Mouse (Mus musculus): ENCODE measurements around the gene Fank1.

Fank1 gene

DNA sequence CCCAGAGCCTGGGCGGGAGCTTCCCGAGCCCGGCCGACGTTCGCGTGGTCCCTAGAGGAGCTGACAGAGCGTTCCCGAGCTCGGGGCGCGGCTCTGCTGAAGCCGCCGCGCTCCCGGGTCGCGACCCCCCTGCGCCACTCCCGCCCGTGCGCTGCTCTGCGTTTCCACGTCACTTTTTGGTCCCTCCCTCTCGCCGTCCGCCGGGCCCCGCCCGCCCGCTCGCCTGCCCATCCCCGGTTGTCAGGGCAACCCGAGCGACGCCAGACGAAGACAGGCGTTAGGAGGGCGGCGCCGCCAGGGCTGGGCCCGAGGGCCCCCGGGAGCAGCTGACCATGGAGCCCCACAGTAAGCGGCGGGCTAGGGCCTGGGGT lies at the start of gene Fank1:
Gene Fank1, plus strand, starts transcription at position 236 of the 371 bp plus-strand sequence.
- DNase-seq (ENCODE audit: low spot score in 2 of 2) = peak; percentile 59 to 66

DNA sequence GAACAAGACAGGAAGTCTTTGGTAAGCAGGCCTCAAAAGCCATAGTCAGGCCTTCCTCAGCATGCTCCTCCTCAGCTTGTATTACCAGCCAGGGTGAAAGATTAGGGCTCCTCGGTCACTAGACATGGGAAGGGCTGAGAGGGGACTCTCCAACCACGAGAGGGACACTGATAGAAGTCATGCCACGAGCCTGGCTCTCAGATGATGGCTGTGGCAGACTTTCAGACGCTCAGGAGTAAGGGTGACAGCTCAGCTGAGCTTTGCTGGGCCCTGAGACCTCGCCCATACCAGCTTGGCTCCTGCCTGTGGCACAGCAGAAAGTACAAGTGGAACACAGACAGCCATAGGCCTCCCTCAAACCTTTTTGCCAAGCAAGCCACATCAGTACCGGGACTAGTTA lies 49.6 kb upstream of the Fank1 start:
- DNase-seq (ENCODE audit: low spot score in 2 of 2) = no peak

DNA sequence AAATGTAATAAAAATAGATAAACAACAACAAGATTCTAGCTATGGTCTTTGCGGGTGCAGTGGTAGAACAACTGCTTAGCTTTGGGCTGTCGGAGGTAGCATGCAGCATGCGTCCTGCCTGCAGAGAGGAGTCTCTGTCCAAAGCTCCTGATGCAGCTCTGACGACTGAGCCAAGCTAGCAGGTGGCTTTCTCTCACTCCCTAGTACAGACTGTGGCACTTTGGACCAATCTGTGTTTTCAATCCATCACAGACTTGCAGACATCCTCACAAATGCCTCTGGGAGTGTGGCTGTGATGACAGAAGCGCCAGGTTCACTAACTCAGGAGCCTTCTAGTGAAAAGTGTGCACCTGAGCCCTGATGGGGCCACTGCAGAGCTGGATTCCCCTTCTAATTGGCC lies 47.3 kb upstream of the Fank1 start:
- no peak for DNase-seq (ENCODE audit: low spot score in 2 of 2)

DNA sequence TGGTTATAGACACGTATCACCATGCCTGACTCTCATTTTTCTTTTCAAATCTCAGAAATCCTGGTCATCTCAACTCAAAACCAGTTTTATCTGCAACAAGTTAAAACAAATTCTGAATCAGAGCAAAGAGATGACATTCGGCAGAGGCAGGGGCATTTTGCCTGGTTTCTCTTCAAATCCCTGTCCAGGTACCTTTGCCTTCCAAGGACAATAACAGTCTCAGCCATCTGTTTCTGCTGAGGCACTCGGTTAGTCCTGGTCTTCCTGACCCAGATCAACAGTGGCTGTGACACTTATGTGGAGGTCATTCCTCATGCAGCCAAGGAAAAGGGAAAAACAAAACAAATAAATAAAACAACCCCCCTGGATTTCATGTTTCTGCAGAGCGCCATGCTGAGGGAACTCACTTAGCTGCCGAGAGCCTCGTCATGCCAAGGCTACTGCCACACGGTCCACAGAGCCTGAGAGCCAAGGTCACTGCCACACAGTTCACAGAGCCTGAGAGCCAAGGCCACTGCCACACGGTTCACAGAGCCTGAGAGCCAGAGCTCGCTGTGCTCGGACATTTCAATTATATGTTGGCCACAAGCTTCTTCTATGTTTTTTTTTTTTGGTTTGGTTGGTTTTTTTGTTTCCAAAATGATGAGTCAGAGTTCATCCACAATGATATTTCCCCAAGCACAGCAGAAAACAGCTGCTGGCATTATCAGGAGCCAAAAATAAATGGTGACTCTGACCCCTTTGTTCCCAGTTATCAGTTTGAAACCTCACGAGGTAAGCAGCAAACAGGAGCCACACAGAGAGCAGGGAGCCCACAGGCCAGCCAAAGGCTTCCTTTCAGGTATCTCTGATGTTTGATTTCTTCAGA lies 46.1 kb upstream of the Fank1 start:
- DNase-seq (ENCODE audit: low spot score in 2 of 2) = no peak

DNA sequence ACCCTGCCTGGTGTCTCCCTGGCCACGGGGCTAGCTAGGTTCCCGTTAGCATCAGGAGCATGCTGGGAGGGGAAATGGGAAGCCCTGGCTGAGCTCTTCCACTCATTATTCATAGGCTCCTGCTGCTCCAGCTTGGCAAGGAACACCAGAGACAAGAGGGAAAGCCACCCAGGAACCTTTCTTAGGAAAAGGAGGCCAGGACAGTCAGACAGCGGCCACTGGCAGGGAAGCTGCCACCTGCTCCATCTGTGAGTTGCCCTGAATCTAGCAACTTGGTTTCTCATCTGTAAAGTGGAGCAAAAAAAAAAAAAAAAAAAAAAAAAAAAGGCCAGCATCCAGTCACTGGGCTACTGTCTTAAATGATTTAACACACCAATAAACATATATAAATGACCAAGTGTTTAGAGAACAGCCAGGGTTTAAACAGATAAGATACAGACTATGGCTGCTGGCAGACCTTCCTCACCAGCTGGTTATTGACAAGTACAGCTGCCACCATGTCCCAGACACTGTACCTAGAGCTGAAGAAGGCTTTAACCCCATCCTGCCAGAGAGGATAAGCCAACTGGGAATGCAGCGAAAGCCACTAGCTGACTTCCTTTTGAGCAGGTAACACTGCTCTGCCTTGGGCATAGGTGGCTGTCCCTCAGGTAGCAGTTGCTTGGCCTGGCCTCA lies 44.6 kb upstream of the Fank1 start:
- DNase-seq (ENCODE audit: low spot score in 2 of 2) = no peak

DNA sequence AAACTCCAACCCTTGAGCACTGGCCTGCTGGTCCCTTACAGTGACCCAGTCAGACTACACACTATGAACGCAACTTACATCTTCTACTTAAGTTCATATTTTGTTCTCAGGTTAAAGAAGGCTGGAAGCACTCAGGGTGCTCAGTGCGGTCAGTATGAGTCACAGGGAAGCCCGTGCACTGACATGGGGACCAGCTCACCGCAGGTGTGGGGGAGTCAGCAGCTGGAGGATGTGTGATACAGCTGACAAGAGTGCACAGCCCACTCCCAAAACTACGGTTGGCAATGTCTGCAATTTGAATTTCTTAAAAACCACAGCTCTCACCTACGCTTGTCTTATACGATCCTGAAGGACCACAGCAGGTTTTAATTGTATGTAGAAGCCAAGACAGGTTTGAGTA lies 36.1 kb upstream of the Fank1 start:
- no peak for DNase-seq (ENCODE audit: low spot score in 2 of 2)

DNA sequence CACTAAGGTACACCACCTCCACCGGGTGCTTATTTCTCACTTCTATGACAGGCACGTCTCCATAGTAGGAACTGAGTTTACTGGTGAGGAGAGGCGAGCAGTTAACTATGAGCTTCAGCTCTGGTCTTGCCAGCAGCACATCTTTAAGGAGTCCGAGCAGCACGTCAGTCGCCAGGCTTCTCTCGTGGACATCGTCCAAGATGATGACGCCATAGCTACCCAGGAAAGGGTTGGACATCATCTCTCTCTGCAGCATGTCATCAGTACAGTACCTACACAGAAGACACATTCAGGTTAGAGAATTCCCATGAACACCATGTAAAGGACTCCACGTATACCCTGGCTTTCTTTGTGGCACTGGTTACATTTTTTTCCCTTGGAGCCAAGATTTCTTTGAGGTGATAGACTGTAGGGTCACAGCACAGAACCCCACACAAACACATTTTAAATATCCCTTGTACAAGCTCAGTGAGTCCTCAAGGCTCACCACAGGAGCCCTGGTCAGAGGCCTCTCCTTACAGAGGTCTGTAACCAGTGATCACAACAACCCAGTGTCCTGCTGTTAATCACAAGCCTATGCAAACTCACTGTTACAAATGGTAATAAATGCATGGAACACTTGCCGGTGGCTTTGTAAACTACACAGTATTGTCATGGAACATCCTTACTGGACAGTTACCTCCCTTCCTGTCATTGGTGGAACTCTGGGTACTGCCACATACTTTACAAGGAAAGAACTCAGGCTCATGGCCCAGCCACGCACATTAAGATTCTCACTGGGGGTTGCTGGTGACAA lies 33.9 kb upstream of the Fank1 start:
- DNase-seq (ENCODE audit: low spot score in 2 of 2) = no peak

DNA sequence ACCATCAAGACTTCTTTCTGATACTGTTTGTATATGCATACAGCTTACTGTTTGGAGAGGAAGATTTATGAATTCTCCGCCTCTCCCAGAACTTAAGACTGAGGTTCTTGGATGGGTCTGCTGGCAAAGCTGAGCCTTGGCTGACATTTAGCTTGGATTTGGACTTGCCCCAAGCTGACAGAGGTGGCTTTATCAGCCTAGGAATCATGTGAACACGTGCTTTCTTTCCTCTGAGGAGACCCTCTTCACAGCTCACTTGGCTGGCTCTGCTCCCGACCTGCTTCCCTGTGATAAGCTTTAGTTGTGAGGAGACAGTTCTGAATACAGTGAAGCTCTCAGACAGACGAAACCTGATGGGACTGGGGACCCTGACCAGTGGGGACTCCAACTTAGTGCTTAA lies 33.0 kb upstream of the Fank1 start:
- DNase-seq (ENCODE audit: low spot score in 2 of 2) = no peak

DNA sequence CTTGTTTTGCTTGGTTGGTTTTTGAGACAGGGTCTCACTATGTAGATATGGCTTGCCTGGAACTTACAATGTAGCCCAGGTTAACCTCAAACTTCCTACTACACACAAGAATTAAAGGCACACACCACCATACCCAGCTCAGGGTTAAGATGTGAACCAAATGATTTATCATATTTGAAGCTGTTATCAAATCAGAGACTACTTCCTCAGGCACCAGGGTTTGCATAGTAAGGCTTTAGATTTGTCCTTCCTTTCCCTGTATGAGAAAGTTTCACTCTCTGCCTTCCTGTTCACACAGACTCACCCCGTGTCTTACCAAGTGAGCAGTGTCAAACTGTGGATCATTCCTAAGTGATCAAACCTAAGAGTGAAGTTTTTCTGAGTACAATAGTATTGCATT lies 32.5 kb upstream of the Fank1 start:
- DNase-seq (ENCODE audit: low spot score in 2 of 2) = no peak

DNA sequence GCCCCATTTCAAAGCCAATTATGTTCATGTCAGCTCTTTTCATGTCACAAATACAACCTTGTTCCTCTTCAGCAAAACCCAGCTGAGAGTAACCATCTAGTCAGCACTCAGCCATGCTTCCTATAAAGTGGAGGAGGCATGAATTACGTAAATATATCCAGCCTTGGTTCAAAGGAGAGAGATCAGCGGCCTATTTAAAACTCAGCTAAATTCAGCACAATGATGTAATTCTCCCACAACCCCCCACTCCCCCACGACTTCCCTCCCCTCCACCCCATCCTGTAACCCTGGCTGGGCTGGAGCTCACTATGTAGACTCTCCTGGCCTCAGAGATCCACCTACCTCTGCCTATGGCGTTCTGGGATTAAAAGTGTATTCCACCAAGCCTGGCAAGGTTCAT lies 32.0 kb upstream of the Fank1 start:
- DNase-seq (ENCODE audit: low spot score in 2 of 2) = no peak

DNA sequence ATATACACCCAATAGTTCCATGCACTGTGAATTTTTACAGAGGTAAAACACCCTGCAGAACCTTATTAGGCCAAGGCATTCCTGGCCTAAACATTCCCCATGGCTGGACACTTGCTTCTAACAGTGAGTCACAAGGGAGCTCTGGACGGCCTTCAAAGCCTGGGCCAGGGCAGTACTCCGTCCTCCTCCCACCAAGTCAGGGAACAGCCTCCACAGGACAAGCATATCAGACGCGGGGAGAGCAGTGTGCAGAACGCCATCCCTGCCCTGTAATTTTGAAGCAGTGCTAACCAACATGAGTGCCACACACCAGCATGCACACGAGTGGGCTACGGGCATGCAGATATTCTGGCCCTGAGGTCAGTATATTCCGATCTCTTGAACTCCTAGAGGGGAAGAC lies 29.3 kb upstream of the Fank1 start:
- DNase-seq (ENCODE audit: low spot score in 2 of 2) = no peak

DNA sequence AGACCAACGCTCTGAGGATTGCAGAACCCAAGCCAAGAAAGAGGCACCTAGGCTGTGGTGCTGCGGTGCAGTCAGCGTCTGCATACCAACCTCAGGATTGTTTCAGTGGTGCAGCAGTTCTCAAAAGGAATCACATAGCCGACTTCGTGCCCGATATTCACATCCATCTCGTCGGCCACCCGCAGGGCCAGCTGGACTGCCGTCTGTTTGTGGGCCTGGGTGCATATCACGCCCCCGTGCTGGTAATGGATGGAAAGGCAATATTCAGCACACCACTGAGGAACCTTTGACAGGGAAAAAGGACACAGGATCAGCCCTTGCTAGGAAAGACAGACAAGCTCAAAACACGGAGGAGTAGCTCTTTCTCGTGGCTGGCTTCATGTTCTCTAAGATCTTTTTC lies 27.9 kb upstream of the Fank1 start:
- no peak for DNase-seq (ENCODE audit: low spot score in 2 of 2)

DNA sequence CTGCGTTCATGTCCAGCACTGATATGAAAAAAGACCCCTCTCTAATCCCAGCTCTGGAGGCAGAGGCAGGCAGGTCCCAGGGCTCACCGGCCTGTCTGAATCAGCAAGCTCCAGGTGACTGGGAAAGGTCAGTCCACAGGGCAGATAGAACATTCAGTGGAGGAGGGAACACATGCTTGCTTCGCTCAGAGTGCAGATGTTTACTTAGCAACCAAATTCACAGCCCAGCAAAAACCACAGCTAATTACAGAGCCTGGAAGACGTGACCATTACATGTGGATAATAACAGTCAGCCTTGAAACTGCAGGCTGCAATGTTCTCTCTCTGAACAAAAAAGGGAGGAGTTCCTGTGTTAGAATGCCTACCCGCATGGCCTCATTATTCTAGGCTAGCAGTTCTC lies 26.0 kb upstream of the Fank1 start:
- DNase-seq (ENCODE audit: low spot score in 2 of 2) = no peak

DNA sequence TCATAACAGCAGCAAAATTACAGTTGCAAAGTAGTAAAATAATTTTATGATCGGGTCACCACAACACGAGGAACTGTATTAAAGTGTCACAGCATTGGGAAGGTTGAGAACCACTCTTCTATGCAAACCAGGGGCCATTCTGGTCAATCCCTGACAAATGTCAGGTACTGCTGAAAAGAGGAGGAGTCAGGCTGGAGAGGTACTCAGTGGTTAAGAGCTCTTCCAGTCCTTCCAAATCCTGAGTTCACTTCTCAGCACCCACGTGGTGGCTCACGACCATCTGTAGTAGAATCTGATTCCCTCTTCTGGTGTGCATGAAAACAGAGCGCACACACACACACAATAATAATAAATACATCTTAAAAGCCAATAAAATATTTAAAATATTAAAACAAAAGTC lies 25.5 kb upstream of the Fank1 start:
- no peak for DNase-seq (ENCODE audit: low spot score in 2 of 2)

DNA sequence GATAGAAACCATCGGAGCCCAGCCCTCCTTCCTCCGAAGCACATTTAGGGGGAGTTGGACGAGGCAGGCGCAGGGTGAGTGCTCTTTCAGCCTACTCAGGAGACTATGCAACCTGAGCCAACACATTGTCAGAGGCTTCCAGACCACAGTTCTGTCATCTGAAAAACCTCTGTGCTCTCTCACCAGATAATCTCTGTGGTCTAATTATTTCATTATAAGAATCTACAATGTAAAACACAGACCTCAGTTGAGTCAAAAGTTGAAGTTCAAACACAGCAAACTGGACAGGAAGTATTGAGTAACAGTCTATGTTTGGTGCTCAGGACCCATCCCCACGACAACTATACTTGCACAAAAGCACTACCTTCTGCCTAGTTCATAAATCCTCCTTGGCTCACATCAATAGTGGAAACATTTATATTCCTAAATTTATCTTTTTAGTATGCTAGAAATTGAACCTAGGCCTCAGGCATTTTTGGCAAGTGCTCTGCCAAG lies 18.7 kb upstream of the Fank1 start:
- no peak for DNase-seq (ENCODE audit: low spot score in 2 of 2)

DNA sequence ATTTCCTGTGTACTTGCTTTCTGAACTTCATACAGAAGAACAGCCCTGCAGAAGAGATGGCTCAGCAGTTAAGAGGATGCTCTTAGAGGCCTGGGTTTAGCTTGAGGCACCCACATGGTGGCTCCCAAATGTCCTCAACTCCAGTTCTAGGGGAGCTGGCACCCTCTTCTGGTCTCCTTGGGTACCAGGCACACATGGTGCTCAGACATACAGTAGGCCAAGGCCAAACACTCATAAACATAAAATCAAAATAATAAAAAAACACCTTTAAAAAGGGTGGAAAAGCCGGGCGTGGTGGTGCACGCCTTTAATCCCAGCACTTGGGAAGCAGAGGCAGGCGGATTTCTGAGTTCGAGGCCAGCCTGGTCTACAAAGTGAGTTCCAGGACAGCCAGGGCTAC lies 17.9 kb upstream of the Fank1 start:
- DNase-seq (ENCODE audit: low spot score in 2 of 2) = no peak

DNA sequence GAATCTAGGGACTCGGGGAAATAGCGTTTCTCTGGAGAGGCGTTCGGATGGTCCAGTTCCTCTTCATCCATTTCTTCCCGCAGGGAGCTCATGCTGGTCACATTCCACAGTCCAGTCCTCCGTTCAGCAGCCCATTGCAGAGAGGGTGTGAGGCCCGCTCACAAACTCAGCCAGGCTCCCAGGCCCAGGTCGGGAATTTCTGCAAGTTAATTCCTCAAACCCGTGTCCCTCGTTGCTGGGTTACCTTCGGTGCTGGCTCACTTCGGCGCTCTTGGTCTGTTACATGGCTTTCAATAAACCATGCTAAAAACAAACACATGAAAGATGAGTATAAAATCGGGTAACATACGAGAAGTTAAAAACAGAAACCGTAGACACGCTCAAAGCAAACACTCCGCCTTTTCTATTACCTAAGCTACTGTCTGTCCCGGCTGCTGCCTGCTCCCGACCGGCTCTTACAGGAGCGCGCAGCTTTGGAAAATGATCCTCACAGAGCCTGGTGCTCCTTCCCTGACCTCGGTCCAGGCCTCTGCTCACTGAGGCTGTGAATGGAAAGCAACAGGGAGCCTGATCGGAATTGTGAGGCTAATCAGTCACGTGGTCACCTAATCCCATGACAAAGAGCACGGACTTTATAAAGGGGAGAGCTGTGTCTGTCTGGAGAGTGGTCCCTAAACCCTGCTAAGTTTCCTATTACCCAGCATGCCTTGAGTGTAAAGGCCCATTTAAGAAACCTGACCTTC lies 16.9 kb upstream of the Fank1 start:
- DNase-seq (ENCODE audit: low spot score in 2 of 2) = no peak

DNA sequence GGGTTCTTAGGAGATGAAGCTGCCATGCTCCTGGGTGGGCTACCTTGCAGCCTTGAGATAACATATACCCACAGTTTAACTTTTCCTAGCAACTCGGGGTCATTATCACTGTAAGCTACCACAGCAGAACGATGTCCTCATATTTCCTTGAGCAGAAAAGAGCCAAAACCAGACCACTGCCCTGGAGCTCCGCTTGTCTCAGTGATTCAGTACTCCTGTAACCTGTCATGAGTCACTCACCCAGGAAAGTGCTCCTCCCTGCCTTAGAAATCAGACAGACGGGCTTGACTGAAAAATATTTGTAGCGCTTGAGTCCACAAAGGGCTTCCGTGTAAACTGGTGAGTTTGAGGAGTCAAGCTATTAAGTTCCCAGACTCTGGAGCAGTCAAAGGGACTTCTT lies 14.0 kb upstream of the Fank1 start:
- DNase-seq (ENCODE audit: low spot score in 2 of 2) = no peak

DNA sequence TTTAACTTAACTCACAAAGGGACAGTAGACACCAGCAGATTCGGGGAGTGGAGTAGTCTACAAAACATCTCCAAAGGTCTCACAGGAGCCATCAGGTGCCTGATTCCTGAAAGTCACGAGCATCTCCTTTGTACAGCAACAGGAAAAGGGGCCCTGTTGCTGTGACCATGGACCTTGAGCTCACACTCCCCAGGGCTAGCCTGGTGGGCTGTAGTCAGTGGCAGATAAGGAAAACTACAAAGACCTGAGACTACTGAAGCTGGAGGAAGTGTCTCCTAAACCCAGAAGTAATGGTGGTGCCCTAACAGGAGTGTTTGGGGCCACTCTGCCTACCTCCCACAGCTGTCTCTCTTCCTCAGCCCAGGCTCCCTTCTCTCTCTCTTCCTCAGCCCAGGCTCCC lies 12.2 kb upstream of the Fank1 start:
- no peak for DNase-seq (ENCODE audit: low spot score in 2 of 2)

DNA sequence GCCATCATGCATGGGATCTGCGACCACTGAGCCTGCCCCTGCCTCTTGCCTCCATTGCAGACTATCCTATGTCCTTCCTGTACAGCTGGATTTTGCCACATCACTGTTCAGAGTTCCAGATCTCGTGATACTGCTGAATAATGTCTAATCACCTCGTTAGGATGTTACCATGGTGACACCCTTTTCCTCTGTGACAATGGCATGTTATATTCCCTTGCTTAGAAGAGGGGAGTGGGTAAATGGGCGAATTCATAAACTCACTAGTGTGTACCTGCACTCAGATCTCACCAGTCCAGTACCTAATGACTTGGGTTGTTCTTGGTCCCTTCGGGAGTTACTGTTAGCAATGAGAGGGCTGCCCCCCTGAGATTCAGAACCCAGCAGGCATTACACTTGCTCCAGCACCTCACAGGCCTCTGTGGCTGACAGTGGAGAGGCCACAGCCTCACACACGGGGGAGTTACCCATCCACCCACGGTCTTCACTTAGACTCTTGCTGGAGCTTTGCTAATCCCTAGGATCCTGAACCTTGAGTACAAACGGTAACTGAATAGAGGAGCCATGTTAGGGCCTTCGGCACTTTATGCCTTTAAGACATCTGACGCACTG lies 11.3 kb upstream of the Fank1 start:
- DNase-seq (ENCODE audit: low spot score in 2 of 2) = no peak

DNA sequence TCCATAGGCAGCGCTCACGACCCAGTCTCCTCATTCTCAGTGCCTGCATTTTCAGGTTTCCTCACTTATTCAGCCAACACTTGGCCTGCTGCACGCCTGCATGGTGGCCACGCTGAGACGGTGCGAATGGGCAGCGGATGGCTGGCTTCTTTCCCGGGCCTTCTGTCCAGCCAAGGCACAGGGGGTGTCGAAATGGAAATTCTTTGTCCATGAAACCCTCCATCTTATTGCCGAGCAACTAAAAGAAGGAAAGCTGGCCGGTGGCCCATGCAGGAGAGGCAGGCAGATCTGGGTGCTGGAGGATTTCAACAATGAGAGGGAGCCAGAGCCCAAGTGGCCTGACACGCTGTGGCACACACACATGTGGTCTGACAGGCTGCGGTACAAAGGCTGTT lies 10.8 kb upstream of the Fank1 start:
- peak in 1 of 2 experiments; percentile 32 for DNase-seq (ENCODE audit: low spot score in 2 of 2)

All from frontal cortex, postnatal 25 days (tissue).